Mouse (Mus musculus): ENCODE measurements around the gene Nap1l1. TPM values are rescaled to one million over a fixed set of nuclear protein-coding genes. Genes with fewer than 3 reads are reported as not detected.

The Nap1l1 gene
- polyA plus RNA-seq, 1 experiment from 2014 or later, result 133 TPM

DNA sequence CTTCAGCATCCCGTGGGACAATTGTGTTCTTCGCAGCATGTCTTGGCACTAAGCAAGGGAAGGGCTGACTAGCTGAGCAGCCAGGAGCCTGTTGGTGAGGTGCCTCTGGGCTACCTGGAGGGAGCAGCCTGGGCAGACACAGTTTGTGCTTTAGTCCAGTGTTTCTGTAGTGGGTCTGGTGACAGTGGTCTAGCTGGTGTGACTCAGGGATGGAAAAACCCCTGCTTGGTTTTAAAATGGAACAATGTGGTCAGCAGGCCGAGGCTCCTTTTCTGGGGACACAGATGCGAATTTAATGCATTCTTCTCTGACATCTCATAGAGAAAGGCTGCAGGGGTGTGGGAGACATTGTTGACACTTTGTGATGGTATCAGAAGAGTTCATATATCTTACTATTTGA is 49.2 kb downstream of the Nap1l1 start:
- no peak for ATAC-seq (ENCODE audit: insufficient number of reproducible peaks, insufficient read depth, low FRiP score, low read depth)
- no peak overlapping the region for H3K4me2 ChIP-seq (ENCODE audit: low read length)
- no peaks in the 10 kb centered on the region for H3K27me3 ChIP-seq (ENCODE audit: control insufficient read depth, insufficient read depth, low read length)
- no peaks in the 10 kb centered on the region for H3K9me3 ChIP-seq (ENCODE audit: control insufficient read depth, low read length)
- 83% methylated on average over 4 of the region's 4 CpGs for WGBS
- H3K36me3 ChIP-seq (ENCODE audit: control insufficient read depth, insufficient read depth, low read length), result no peaks in the 10 kb centered on the region
- no peak overlapping the region for H3K27ac ChIP-seq (replicated peaks in 1 of 2; ENCODE audit: control insufficient read depth in 1 of 2, insufficient read depth in 1 of 2, low read depth in 2 of 2, low read length in 2 of 2)
- no peak overlapping the region for H3K4me3 ChIP-seq (ENCODE audit: control insufficient read depth in 1 of 2, insufficient read depth in 1 of 2, low read depth in 1 of 2, low read length in 2 of 2)
- peaks cover 9 to 20% of the 10 kb centered on the region in 2 experiments for H3K4me1 ChIP-seq (ENCODE audit: control insufficient read depth in 2 of 2, insufficient read depth in 2 of 2, low read length in 2 of 2)
- no peak overlapping the region for H3K9ac ChIP-seq (ENCODE audit: low read length)

DNA sequence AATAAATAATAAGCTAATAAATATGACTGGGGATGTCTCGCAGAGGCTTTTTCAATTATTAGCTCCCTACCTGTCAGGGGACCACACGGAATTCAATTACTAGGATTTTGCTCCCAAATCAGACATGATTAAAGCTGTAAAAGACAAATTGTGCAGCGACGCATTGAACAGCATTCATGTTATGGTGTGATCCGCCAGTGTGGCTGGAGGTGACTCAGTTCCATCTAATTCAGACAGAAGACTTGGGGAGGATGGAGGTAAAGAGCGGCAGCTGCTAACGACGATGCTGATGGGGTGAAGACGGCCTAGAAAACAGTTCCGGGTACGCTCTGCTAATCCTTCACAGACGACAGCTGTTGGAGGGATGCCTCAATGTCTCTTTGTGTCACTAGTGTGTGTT is 50.9 kb downstream of the Nap1l1 start:
- Histone ChIP-seq H3K4me2 (ENCODE audit: low read length) (no peak overlapping the region), H3K4me3 (ENCODE audit: control insufficient read depth in 1 of 2, insufficient read depth in 1 of 2, low read depth in 1 of 2, low read length in 2 of 2) (no peak overlapping the region), H3K4me1 (ENCODE audit: control insufficient read depth in 2 of 2, insufficient read depth in 2 of 2, low read length in 2 of 2) (peaks cover 16 to 26% of the 10 kb centered on the region in 2 experiments), H3K9ac (ENCODE audit: low read length) (no peak overlapping the region), H3K27me3 (ENCODE audit: control insufficient read depth, insufficient read depth, low read length) (no peaks in the 10 kb centered on the region), H3K27ac (replicated peaks in 1 of 2; ENCODE audit: control insufficient read depth in 1 of 2, insufficient read depth in 1 of 2, low read depth in 2 of 2, low read length in 2 of 2) (no peak overlapping the region), H3K9me3 (ENCODE audit: control insufficient read depth, low read length) (no peaks in the 10 kb centered on the region), H3K36me3 (ENCODE audit: control insufficient read depth, insufficient read depth, low read length) (no peaks in the 10 kb centered on the region)
- no peak for ATAC-seq (ENCODE audit: insufficient number of reproducible peaks, insufficient read depth, low FRiP score, low read depth)
- WGBS, result 82% methylated on average over 12 of the region's 12 CpGs

DNA sequence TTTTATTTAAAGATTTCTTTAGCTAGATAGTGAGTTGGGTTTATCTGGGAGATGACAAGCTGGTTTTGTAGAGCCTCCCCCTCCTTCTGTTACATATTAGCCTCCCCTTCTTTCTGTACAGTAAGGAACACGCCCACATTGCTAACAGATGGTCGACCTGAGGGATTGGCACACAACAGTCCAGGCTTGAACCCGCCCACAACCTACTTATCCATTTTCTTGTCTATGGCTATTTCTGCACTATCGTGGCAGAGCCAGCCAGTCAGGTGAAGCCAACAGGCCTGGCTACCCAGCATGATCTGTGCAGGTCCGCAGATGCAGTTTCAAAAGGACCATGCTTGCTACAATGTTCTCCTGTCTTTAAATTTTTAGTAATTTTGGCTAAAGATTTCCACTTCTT is 54.0 kb downstream of the Nap1l1 start:
- no peaks in the 10 kb centered on the region for H3K27me3 ChIP-seq (ENCODE audit: control insufficient read depth, insufficient read depth, low read length)
- no peak overlapping the region for H3K9ac ChIP-seq (ENCODE audit: low read length)
- no peaks in the 10 kb centered on the region for H3K9me3 ChIP-seq (ENCODE audit: control insufficient read depth, low read length)
- H3K4me3 ChIP-seq (ENCODE audit: control insufficient read depth in 1 of 2, insufficient read depth in 1 of 2, low read depth in 1 of 2, low read length in 2 of 2), result no peak overlapping the region
- WGBS, result 75% methylated on average over 5 of the region's 5 CpGs
- H3K4me1 ChIP-seq (ENCODE audit: control insufficient read depth in 2 of 2, insufficient read depth in 2 of 2, low read length in 2 of 2), result peaks cover 14 to 18% of the 10 kb centered on the region in 2 experiments
- no peak overlapping the region for H3K4me2 ChIP-seq (ENCODE audit: low read length)
- no peak overlapping the region for H3K27ac ChIP-seq (replicated peaks in 1 of 2; ENCODE audit: control insufficient read depth in 1 of 2, insufficient read depth in 1 of 2, low read depth in 2 of 2, low read length in 2 of 2)
- no peak for ATAC-seq (ENCODE audit: insufficient number of reproducible peaks, insufficient read depth, low FRiP score, low read depth)
- H3K36me3 ChIP-seq (ENCODE audit: control insufficient read depth, insufficient read depth, low read length), result no peaks in the 10 kb centered on the region

DNA sequence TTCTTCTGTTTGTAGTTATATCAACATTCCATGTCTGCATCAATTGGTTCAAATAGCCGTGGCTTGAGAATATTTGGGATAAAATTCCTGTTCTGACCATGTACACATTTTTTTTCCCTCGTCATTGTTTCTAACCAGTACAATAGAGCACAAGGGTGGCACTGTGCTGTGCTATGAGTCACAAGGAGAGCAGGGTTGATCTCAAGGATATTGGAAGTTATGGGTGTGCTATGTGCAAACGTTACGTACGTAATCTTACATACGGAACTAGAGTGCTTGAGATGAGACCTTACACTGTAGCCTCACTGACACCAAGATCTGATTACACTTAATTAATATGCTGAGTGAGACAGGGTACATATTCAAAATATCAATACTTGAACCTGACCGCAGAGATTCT is 54.6 kb downstream of the Nap1l1 start:
- WGBS, result 90% methylated on average over 7 of the region's 7 CpGs
- Histone ChIP-seq H3K36me3 (ENCODE audit: control insufficient read depth, insufficient read depth, low read length) (no peaks in the 10 kb centered on the region), H3K9ac (ENCODE audit: low read length) (no peak overlapping the region), H3K9me3 (ENCODE audit: control insufficient read depth, low read length) (no peaks in the 10 kb centered on the region), H3K27me3 (ENCODE audit: control insufficient read depth, insufficient read depth, low read length) (no peaks in the 10 kb centered on the region), H3K4me2 (ENCODE audit: low read length) (no peak overlapping the region), H3K4me3 (ENCODE audit: control insufficient read depth in 1 of 2, insufficient read depth in 1 of 2, low read depth in 1 of 2, low read length in 2 of 2) (no peak overlapping the region), H3K4me1 (ENCODE audit: control insufficient read depth in 2 of 2, insufficient read depth in 2 of 2, low read length in 2 of 2) (peaks cover 14 to 18% of the 10 kb centered on the region in 2 experiments), H3K27ac (replicated peaks in 1 of 2; ENCODE audit: control insufficient read depth in 1 of 2, insufficient read depth in 1 of 2, low read depth in 2 of 2, low read length in 2 of 2) (no peak overlapping the region)
- no peak for ATAC-seq (ENCODE audit: insufficient number of reproducible peaks, insufficient read depth, low FRiP score, low read depth)

- WGBS, result 63% methylated on average over 4 of the region's 4 CpGs
- H3K4me2 ChIP-seq (ENCODE audit: low read length), result no peak overlapping the region
- H3K9me3 ChIP-seq (ENCODE audit: control insufficient read depth, low read length), result no peaks in the 10 kb centered on the region
- no peaks in the 10 kb centered on the region for H3K27me3 ChIP-seq (ENCODE audit: control insufficient read depth, insufficient read depth, low read length)
- ATAC-seq (ENCODE audit: insufficient number of reproducible peaks, insufficient read depth, low FRiP score, low read depth), result no peak
- no peaks in the 10 kb centered on the region for H3K36me3 ChIP-seq (ENCODE audit: control insufficient read depth, insufficient read depth, low read length)
- H3K4me3 ChIP-seq (ENCODE audit: control insufficient read depth in 1 of 2, insufficient read depth in 1 of 2, low read depth in 1 of 2, low read length in 2 of 2), result no peak overlapping the region
- H3K9ac ChIP-seq (ENCODE audit: low read length), result no peak overlapping the region
- H3K4me1 ChIP-seq (ENCODE audit: control insufficient read depth in 2 of 2, insufficient read depth in 2 of 2, low read length in 2 of 2), result peaks cover 14 to 18% of the 10 kb centered on the region in 2 experiments
- H3K27ac ChIP-seq (replicated peaks in 1 of 2; ENCODE audit: control insufficient read depth in 1 of 2, insufficient read depth in 1 of 2, low read depth in 2 of 2, low read length in 2 of 2), result no peak overlapping the region
Measured at GRCm38 (mm10) chr10:111528283-111528682, 55.3 kb downstream of the Nap1l1 start.

- WGBS, result 83% methylated on average over 7 of the region's 7 CpGs
- H3K4me3 ChIP-seq (ENCODE audit: control insufficient read depth in 1 of 2, insufficient read depth in 1 of 2, low read depth in 1 of 2, low read length in 2 of 2), result no peak overlapping the region
- H3K9ac ChIP-seq (ENCODE audit: low read length), result no peak overlapping the region
- ATAC-seq (ENCODE audit: insufficient number of reproducible peaks, insufficient read depth, low FRiP score, low read depth), result no peak
- H3K36me3 ChIP-seq (ENCODE audit: control insufficient read depth, insufficient read depth, low read length), result no peaks in the 10 kb centered on the region
- no peak overlapping the region for H3K4me2 ChIP-seq (ENCODE audit: low read length)
- H3K27me3 ChIP-seq (ENCODE audit: control insufficient read depth, insufficient read depth, low read length), result no peaks in the 10 kb centered on the region
- no peaks in the 10 kb centered on the region for H3K9me3 ChIP-seq (ENCODE audit: control insufficient read depth, low read length)
- H3K27ac ChIP-seq (replicated peaks in 1 of 2; ENCODE audit: control insufficient read depth in 1 of 2, insufficient read depth in 1 of 2, low read depth in 2 of 2, low read length in 2 of 2), result no peak overlapping the region
- peaks cover 14 to 21% of the 10 kb centered on the region in 2 experiments for H3K4me1 ChIP-seq (ENCODE audit: control insufficient read depth in 2 of 2, insufficient read depth in 2 of 2, low read length in 2 of 2)
Measured at GRCm38 (mm10) chr10:111530398-111530797, 57.4 kb downstream of the Nap1l1 start.

DNA sequence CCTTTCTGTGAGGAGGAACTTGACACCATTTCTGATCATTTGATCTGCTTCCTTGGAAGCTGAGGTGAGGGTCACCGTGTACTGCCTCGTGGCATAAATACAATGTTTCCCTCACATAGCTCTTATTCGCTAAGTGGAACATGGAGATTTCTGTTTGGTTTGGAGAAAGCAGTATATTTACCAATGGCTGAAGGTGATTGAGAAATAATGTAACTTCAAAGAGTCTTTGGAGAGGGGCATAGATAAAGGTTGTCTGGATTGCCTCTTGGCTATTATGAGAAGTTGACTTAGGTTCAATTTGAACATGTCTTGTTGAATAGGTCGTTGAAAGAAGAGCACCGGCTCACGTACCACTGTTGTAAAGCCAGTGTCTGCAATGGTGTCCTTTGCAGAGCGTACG is 61.7 kb downstream of the Nap1l1 start:
- Histone ChIP-seq H3K4me1 (ENCODE audit: control insufficient read depth in 2 of 2, insufficient read depth in 2 of 2, low read length in 2 of 2) (peaks cover 3 to 7% of the 10 kb centered on the region in 2 experiments; a peak in 3 of 4 replicates), H3K9ac (ENCODE audit: low read length) (no peak overlapping the region), H3K4me3 (ENCODE audit: control insufficient read depth in 1 of 2, insufficient read depth in 1 of 2, low read depth in 1 of 2, low read length in 2 of 2) (no peak overlapping the region), H3K9me3 (ENCODE audit: control insufficient read depth, low read length) (no peaks in the 10 kb centered on the region), H3K27ac (replicated peaks in 1 of 2; ENCODE audit: control insufficient read depth in 1 of 2, insufficient read depth in 1 of 2, low read depth in 2 of 2, low read length in 2 of 2) (no peak overlapping the region), H3K27me3 (ENCODE audit: control insufficient read depth, insufficient read depth, low read length) (no peaks in the 10 kb centered on the region), H3K36me3 (ENCODE audit: control insufficient read depth, insufficient read depth, low read length) (no peaks in the 10 kb centered on the region), H3K4me2 (ENCODE audit: low read length) (no peak overlapping the region)
- ATAC-seq (ENCODE audit: insufficient number of reproducible peaks, insufficient read depth, low FRiP score, low read depth), result no peak
- 74% methylated on average over 8 of the region's 8 CpGs for whole genome bisulfite sequencing

GRCm38 (mm10) chr10:111537410-111537809 is 64.4 kb downstream of the Nap1l1 start:
- WGBS, result 51% methylated on average over 19 of the region's 19 CpGs
- Histone ChIP-seq H3K27ac (replicated peaks in 1 of 2; ENCODE audit: control insufficient read depth in 1 of 2, insufficient read depth in 1 of 2, low read depth in 2 of 2, low read length in 2 of 2) (no peak overlapping the region), H3K9ac (ENCODE audit: low read length) (peak overlapping the region; percentile 60), H3K4me3 (ENCODE audit: control insufficient read depth in 1 of 2, insufficient read depth in 1 of 2, low read depth in 1 of 2, low read length in 2 of 2) (peak overlapping the region in 1 of 2 experiments; percentile 27; a peak in 1 of 4 replicates), H3K4me1 (ENCODE audit: control insufficient read depth in 2 of 2, insufficient read depth in 2 of 2, low read length in 2 of 2) (peaks cover 5 to 9% of the 10 kb centered on the region in 2 experiments; a peak in 2 of 4 replicates), H3K36me3 (ENCODE audit: control insufficient read depth, insufficient read depth, low read length) (no peaks in the 10 kb centered on the region), H3K27me3 (ENCODE audit: control insufficient read depth, insufficient read depth, low read length) (no peaks in the 10 kb centered on the region), H3K4me2 (ENCODE audit: low read length) (peak overlapping the region; percentile 59), H3K9me3 (ENCODE audit: control insufficient read depth, low read length) (no peaks in the 10 kb centered on the region)
- ATAC-seq (ENCODE audit: insufficient number of reproducible peaks, insufficient read depth, low FRiP score, low read depth), result no peak

Data from heart, embryonic 14.5 days (tissue).